Mouse (Mus musculus) midbrain, embryonic 15.5 days (tissue): ENCODE results near the gene Edf1. TPM values are rescaled to one million over a fixed set of nuclear protein-coding genes. Genes with fewer than 3 reads are reported as not detected.
A peak's percentile ranks its signal among the peaks of the same experiment; 100 is the strongest.

Experiments used
- ATAC-seq: fragments of 200-750 bp; cut with Nextera tagmentation; replicated peaks from 2 replicates; pipeline ENCODE4 v1.8.0; 2017; ENCODE audit warnings: moderate TSS enrichment
- H3K27ac ChIP-seq: fragments of 300-500 bp; sonication (generic); 2 replicates; pipeline ENCODE4 v1.5.1; 2015; ENCODE audit warnings: mild to moderate bottlenecking, inconsistent platforms
- H3K27me3 ChIP-seq: fragments of 300-500 bp; sonication (generic); replicated peaks from 2 replicates; pipeline ENCODE4 v1.6.1; 2015; ENCODE audit warnings: inconsistent platforms
- H3K36me3 ChIP-seq: fragments of 300-500 bp; sonication (generic); replicated peaks from 2 replicates; pipeline ENCODE4 v1.6.1; 2015; ENCODE audit warnings: inconsistent platforms
- H3K4me1 ChIP-seq: fragments of 300-500 bp; sonication (generic); 2 replicates; pipeline ENCODE4 v1.6.1; 2015; ENCODE audit warnings: inconsistent platforms
- H3K4me2 ChIP-seq: fragments of 300-500 bp; sonication (generic); 2 replicates; pipeline ENCODE4 v1.6.1; 2015; ENCODE audit warnings: inconsistent platforms, mild to moderate bottlenecking, moderate library complexity
- H3K4me3 ChIP-seq: fragments of 300-500 bp; sonication (generic); 2 replicates; pipeline ENCODE4 v1.5.1; 2015; ENCODE audit warnings: mild to moderate bottlenecking, inconsistent platforms
- H3K9ac ChIP-seq: fragments of 300-500 bp; sonication (generic); 2 replicates; pipeline ENCODE4 v1.6.1; 2015; ENCODE audit warnings: mild to moderate bottlenecking, inconsistent platforms
- H3K9me3 ChIP-seq: fragments of 300-500 bp; sonication (generic); 2 replicates; pipeline ENCODE4 v1.6.1; 2016; ENCODE audit warnings: inconsistent platforms
- WGBS: fragments of 180-500 bp; shearing (Covaris S2); methylation state at CpG from one replicate; pipeline ENCODE4 v1.1.7; 2015; ENCODE audit warnings: mixed read lengths; 5-methylcytosine and 5-hydroxymethylcytosine counted together
- polyA plus RNA-seq: library from polyadenylated mRNA; unstranded; fragments of >200 nt; fragmentation: Nextera tagmentation; extraction: Ambion mirVana; gene quantifications from 2 replicates; pipeline ENCODE4 v1.2.1, GENCODE M21; 2015

Gene Edf1
- polyA plus RNA-seq, 1 experiment from 2014 or later, result 378 TPM

- Histone ChIP-seq H3K9me3 (no peaks in the 10 kb centered on the region), H3K4me3 (no peak overlapping the region), H3K36me3 (peaks cover 12% of the 10 kb centered on the region; the same call in 1 of the 2 replicates), H3K27me3 (no peaks in the 10 kb centered on the region), H3K4me2 (no peak overlapping the region), H3K27ac (no peak overlapping the region), H3K9ac (no peak overlapping the region), H3K4me1 (peaks cover 12% of the 10 kb centered on the region)
- ATAC-seq, result no peak
- 81% methylated on average over 6 of the region's 6 CpGs for WGBS
Observed at GRCm38 (mm10) chr2:25568473-25569019, 10.9 kb downstream of the Edf1 start.

- Histone ChIP-seq H3K27ac (no peak overlapping the region), H3K9ac (no peak overlapping the region), H3K9me3 (no peaks in the 10 kb centered on the region), H3K4me2 (no peak overlapping the region), H3K4me1 (peaks cover 19% of the 10 kb centered on the region), H3K36me3 (peaks cover 5% of the 10 kb centered on the region; the same call in 1 of the 2 replicates), H3K4me3 (no peak overlapping the region), H3K27me3 (no peaks in the 10 kb centered on the region)
- ATAC-seq, result no peak
- WGBS, result 94% methylated on average over 3 of the region's 3 CpGs
Observed at GRCm38 (mm10) chr2:25569323-25569722, 11.7 kb downstream of the Edf1 start.

GRCm38 (mm10) chr2:25571221-25571620 is 13.6 kb downstream of the Edf1 start:
- Histone ChIP-seq H3K4me1 (peaks cover 26% of the 10 kb centered on the region), H3K4me3 (no peak overlapping the region), H3K27ac (no peak overlapping the region), H3K9ac (no peak overlapping the region), H3K9me3 (no peaks in the 10 kb centered on the region), H3K36me3 (no peaks in the 10 kb centered on the region; the same call in 1 of the 2 replicates), H3K27me3 (peaks cover 4% of the 10 kb centered on the region), H3K4me2 (no peak overlapping the region)
- 91% methylated on average over 4 of the region's 4 CpGs for whole genome bisulfite sequencing
- ATAC-seq, result no peak

- H3K9ac ChIP-seq, result no peak overlapping the region
- H3K4me2 ChIP-seq, result no peak overlapping the region
- WGBS, result 94% methylated on average over 2 of the region's 2 CpGs
- H3K4me3 ChIP-seq, result no peak overlapping the region
- no peaks in the 10 kb centered on the region for H3K9me3 ChIP-seq
- ATAC-seq, result no peak
- H3K27ac ChIP-seq, result no peak overlapping the region
- H3K4me1 ChIP-seq, result peaks cover 38% of the 10 kb centered on the region
- peaks cover 23% of the 10 kb centered on the region for H3K27me3 ChIP-seq
- H3K36me3 ChIP-seq, result no peaks in the 10 kb centered on the region; the same call in 1 of the 2 replicates
Observed at GRCm38 (mm10) chr2:25573068-25573467, 15.4 kb downstream of the Edf1 start.

- ATAC-seq, result peak; percentile 10
- Histone ChIP-seq H3K9me3 (no peaks in the 10 kb centered on the region), H3K4me3 (peak overlapping the region; percentile 54), H3K4me1 (peaks cover 47% of the 10 kb centered on the region), H3K4me2 (peak overlapping the region; percentile 89), H3K36me3 (no peaks in the 10 kb centered on the region; the same call in 1 of the 2 replicates), H3K9ac (peak overlapping the region; percentile 45), H3K27me3 (peaks cover 33% of the 10 kb centered on the region), H3K27ac (peak overlapping the region; percentile 89)
- 15% methylated on average over 11 of the region's 11 CpGs for WGBS
Observed at GRCm38 (mm10) chr2:25574136-25574535, 16.5 kb downstream of the Edf1 start.

GRCm38 (mm10) chr2:25574579-25575431 is 17.2 kb downstream of the Edf1 start, which contains the start of the genes Mamdc4 and Phpt1:
Mamdc4 (minus strand) TSS chr2:25574845.
Phpt1 (minus strand) TSS chr2:25575224.
- Histone ChIP-seq H3K27me3 (peaks cover 40% of the 10 kb centered on the region), H3K27ac (peak within 1 kb of the TSS; percentile 89), H3K9ac (peak within 1 kb of the TSS; percentile 45), H3K4me3 (peak within 1 kb of the TSS; percentile 54), H3K4me1 (peaks cover 54% of the 10 kb centered on the region), H3K4me2 (peak within 1 kb of the TSS; percentile 89), H3K9me3 (no peaks in the 10 kb centered on the region), H3K36me3 (no peaks in the 10 kb centered on the region)
- ATAC-seq, result peak; percentile 98
- WGBS, result under 1% methylated on average over 43 of the region's 45 CpGs

GRCm38 (mm10) chr2:25575432-25576027 is 17.9 kb downstream of the Edf1 start:
- H3K4me2 ChIP-seq, result peak overlapping the region; percentile 89
- no peaks in the 10 kb centered on the region for H3K36me3 ChIP-seq
- H3K9me3 ChIP-seq, result no peaks in the 10 kb centered on the region
- peaks cover 61% of the 10 kb centered on the region for H3K4me1 ChIP-seq
- peaks cover 47% of the 10 kb centered on the region for H3K27me3 ChIP-seq
- peak overlapping the region; percentile 43 for H3K9ac ChIP-seq
- WGBS, result 14% methylated on average over 21 of the region's 21 CpGs
- H3K4me3 ChIP-seq, result peak overlapping the region; percentile 54
- H3K27ac ChIP-seq, result peak overlapping the region; percentile 89
- no peak for ATAC-seq

- peaks cover 68% of the 10 kb centered on the region for H3K4me1 ChIP-seq
- H3K27ac ChIP-seq, result no peak overlapping the region
- peak overlapping the region; percentile 54; the same call in 1 of the 2 replicates for H3K4me3 ChIP-seq
- no peak for ATAC-seq
- H3K27me3 ChIP-seq, result peaks cover 49% of the 10 kb centered on the region
- WGBS, result 66% methylated on average over 16 of the region's 16 CpGs
- peak overlapping the region; percentile 89 for H3K4me2 ChIP-seq
- H3K36me3 ChIP-seq, result no peaks in the 10 kb centered on the region
- H3K9ac ChIP-seq, result no peak overlapping the region
- H3K9me3 ChIP-seq, result no peaks in the 10 kb centered on the region
Observed at GRCm38 (mm10) chr2:25576028-25576850, 18.6 kb downstream of the Edf1 start.

- Histone ChIP-seq H3K27ac (no peak overlapping the region), H3K27me3 (peaks cover 49% of the 10 kb centered on the region), H3K4me3 (peak overlapping the region; percentile 17; the same call in 1 of the 2 replicates), H3K4me1 (peaks cover 74% of the 10 kb centered on the region), H3K4me2 (peak overlapping the region; percentile 31; the same call in 1 of the 2 replicates), H3K9me3 (no peaks in the 10 kb centered on the region), H3K36me3 (no peaks in the 10 kb centered on the region), H3K9ac (no peak overlapping the region)
- WGBS, result 18% methylated on average over 92 of the region's 92 CpGs
- no peak for ATAC-seq
Observed at GRCm38 (mm10) chr2:25576965-25577891, 19.6 kb downstream of the Edf1 start.

- WGBS, result 12% methylated on average over 75 of the region's 75 CpGs
- Histone ChIP-seq H3K36me3 (no peaks in the 10 kb centered on the region), H3K4me1 (peaks cover 75% of the 10 kb centered on the region), H3K27ac (no peak overlapping the region), H3K9ac (no peak overlapping the region), H3K4me2 (peak overlapping the region; percentile 31), H3K27me3 (peaks cover 49% of the 10 kb centered on the region), H3K4me3 (peak overlapping the region; percentile 17; the same call in 1 of the 2 replicates), H3K9me3 (no peaks in the 10 kb centered on the region)
- ATAC-seq, result no peak
Observed at GRCm38 (mm10) chr2:25577951-25578795, 20.5 kb downstream of the Edf1 start.
